Mouse (Mus musculus) midbrain, embryonic 11.5 days (tissue): ENCODE measurements around the gene Tmem120a. TPM values are rescaled to one million over a fixed set of nuclear protein-coding genes. Genes with fewer than 3 reads are reported as not detected.

Experiments
- ATAC-seq: fragments of 200-750 bp; cut with Nextera tagmentation; 2 replicates; pipeline ENCODE4 v1.8.0; 2017; ENCODE audit warnings: moderate TSS enrichment, moderate library complexity; ENCODE audit not compliant: low FRiP score
- DNase-seq: peaks from one replicate; pipeline ENCODE4 v3.0.0; 2015; ENCODE audit warnings: low spot score; ENCODE audit errors: missing footprints
- H3K27ac ChIP-seq: fragments of 300-500 bp; sonication (generic); 2 replicates; pipeline ENCODE4 v1.5.1; 2014; ENCODE audit warnings: low read depth, low read length
- H3K27me3 ChIP-seq: fragments of 300-500 bp; sonication (generic); 2 replicates; pipeline ENCODE4 v1.6.1; 2014; ENCODE audit warnings: mild to moderate bottlenecking, low read length, moderate library complexity, mixed read lengths; ENCODE audit not compliant: control insufficient read depth, insufficient read depth
- H3K36me3 ChIP-seq: fragments of 300-500 bp; sonication (generic); 2 replicates; pipeline ENCODE4 v1.6.1; 2014; ENCODE audit warnings: mild to moderate bottlenecking, low read length, moderate library complexity, mixed read lengths; ENCODE audit not compliant: control insufficient read depth, insufficient read depth
- H3K4me1 ChIP-seq: fragments of 300-500 bp; sonication (generic); 2 replicates; pipeline ENCODE4 v1.6.1; 2014; ENCODE audit warnings: low read length; ENCODE audit not compliant: control insufficient read depth, insufficient read depth
- H3K4me2 ChIP-seq: fragments of 300-500 bp; sonication (generic); 2 replicates; pipeline ENCODE4 v1.6.1; 2014; ENCODE audit warnings: mild to moderate bottlenecking, moderate library complexity
- H3K4me3 ChIP-seq: fragments of 300-500 bp; sonication (generic); 2 replicates; pipeline ENCODE4 v1.5.1; 2014; ENCODE audit warnings: low read depth, low read length
- H3K9ac ChIP-seq: fragments of 300-500 bp; sonication (generic); 2 replicates; pipeline ENCODE4 v1.6.1; 2014; ENCODE audit warnings: low read length
- H3K9me3 ChIP-seq: fragments of 300-500 bp; sonication (generic); 2 replicates; pipeline ENCODE4 v1.6.1; 2016; ENCODE audit warnings: low read length; ENCODE audit not compliant: control insufficient read depth
- WGBS: fragments of 180-500 bp; shearing (Covaris S2); extraction: QIAGEN DNeasy Blood & Tissue Kit; methylation state at CpG from one replicate; pipeline ENCODE4 v1.1.7; 2014; 5-methylcytosine and 5-hydroxymethylcytosine counted together
- polyA plus RNA-seq: library from polyadenylated mRNA; unstranded; fragments of >200 nt; fragmentation: Nextera tagmentation; extraction: Ambion mirVana; gene quantifications from 2 replicates; pipeline ENCODE4 v1.2.1, GENCODE M21; 2014

Tmem120a gene
- polyA plus RNA-seq, 1 experiment from 2014 or later: 59.9 TPM

DNA sequence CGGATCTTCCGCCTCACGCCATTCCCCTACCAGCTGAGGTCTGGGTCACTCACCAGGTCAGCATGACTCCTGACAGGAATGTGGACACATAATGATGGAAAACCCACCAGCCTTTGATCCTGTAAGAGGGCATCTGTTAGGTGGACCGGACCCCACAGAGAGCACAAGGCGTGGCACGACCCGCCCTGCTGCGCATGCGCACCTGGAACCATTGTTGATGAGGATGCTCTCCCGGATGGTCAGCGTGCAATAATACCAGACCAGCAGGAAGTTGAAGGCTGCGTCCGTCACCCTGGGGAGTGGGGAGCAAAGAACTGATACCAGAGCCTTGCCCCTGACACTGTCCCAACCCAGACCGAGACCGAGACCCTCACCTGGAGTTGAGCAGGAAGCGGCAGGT, 7.7 kb downstream of the Tmem120a start:
- ATAC-seq: no peak
- Histone ChIP-seq H3K27me3 (no peaks in the 10 kb centered on the region), H3K9me3 (no peaks in the 10 kb centered on the region), H3K27ac (no peak overlapping the region), H3K4me3 (no peak overlapping the region), H3K36me3 (peaks cover 37% of the 10 kb centered on the region), H3K9ac (no peak overlapping the region), H3K4me1 (no peaks in the 10 kb centered on the region), H3K4me2 (no peak overlapping the region)
- DNase-seq: no peak
- 94% methylated on average over 16 of the region's 16 CpGs for WGBS

DNA sequence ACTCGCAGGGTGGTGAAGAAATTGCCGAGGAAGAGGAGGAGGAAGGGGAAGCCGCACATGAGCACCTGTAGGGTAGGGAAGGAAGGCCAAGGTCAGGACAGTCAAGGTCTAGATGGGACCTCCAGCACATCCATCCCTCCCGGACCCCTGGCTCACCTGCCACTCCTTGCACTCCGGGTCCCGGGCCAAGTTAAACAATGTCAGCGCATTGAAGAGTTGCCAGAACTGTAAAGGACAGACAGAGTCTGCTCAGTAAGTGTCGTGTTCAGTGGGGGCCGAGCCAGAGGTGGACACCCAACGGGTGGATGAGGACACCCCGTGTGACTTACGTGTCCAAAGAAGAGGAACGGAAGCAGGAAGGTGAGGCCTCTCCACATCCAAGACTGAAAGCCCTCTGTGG, 8.5 kb downstream of the Tmem120a start:
- DNase-seq: no peak
- H3K4me3 ChIP-seq: no peak overlapping the region

DNA sequence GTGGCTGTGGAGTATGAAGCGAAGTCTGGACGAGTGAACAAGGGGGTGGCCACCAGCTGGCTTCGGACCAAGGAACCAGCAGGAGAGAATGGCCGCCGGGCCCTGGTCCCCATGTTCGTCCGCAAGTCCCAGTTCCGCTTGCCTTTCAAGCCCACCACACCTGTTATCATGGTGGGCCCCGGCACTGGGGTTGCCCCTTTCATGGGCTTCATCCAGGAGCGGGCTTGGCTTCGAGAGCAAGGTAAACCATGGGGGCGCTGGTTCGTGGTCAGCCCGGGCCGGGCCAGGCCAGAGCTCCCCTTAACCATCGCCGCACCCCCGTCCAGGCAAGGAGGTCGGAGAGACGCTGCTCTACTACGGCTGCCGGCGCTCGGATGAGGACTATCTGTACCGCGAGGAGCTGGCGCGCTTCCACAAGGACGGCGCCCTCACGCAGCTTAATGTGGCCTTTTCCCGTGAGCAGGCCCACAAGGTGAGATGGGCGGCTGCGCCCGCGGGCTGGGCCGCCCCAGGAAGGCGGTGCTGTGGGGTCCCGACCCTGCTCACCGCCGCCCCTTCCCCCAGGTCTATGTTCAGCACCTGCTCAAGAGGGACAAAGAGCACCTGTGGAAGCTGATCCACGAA, 10.1 kb downstream of the Tmem120a start:
- H3K9me3 ChIP-seq: no peaks in the 10 kb centered on the region
- no peak overlapping the region for H3K4me2 ChIP-seq
- H3K4me1 ChIP-seq: no peaks in the 10 kb centered on the region
- no peaks in the 10 kb centered on the region for H3K27me3 ChIP-seq
- WGBS: 93% methylated on average over 42 of the region's 42 CpGs
- no peak for ATAC-seq
- H3K4me3 ChIP-seq: no peak overlapping the region
- H3K36me3 ChIP-seq: peaks cover 57% of the 10 kb centered on the region
- no peak overlapping the region for H3K9ac ChIP-seq
- DNase-seq: no peak
- H3K27ac ChIP-seq: no peak overlapping the region

More for the DNA sequence above, 8.5 kb downstream of the Tmem120a start:
- 92% methylated on average over 13 of the region's 13 CpGs for WGBS
- no peak overlapping the region for H3K9ac ChIP-seq
- H3K4me2 ChIP-seq: no peak overlapping the region
- no peaks in the 10 kb centered on the region for H3K27me3 ChIP-seq
- H3K9me3 ChIP-seq: no peaks in the 10 kb centered on the region
- H3K4me1 ChIP-seq: no peaks in the 10 kb centered on the region
- no peak overlapping the region for H3K27ac ChIP-seq
- peaks cover 43% of the 10 kb centered on the region for H3K36me3 ChIP-seq
- no peak for ATAC-seq

DNA sequence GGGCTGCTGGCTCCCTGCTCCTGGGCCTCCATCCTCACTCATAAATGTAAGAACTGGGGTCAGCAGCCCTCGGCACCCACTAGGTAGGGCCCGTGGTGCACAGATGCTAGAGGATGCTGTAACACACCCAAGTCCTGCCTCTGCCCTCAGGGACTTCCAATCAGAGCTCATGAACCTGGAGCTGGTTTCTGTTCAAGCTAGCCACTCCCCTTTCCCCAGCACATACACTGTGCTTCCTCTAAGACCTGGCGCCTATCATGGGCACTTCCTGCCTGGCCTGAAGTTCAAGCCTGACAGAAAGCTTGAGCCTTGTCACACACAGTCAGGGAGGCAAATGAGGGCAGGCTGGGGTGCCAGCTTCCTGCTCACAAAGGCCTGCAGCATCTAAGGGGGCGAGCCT, 11.2 kb downstream of the Tmem120a start:
- H3K4me1 ChIP-seq: no peaks in the 10 kb centered on the region
- H3K9ac ChIP-seq: no peak overlapping the region
- no peak overlapping the region for H3K4me3 ChIP-seq
- H3K36me3 ChIP-seq: peaks cover 57% of the 10 kb centered on the region
- DNase-seq: no peak
- no peak overlapping the region for H3K27ac ChIP-seq
- H3K4me2 ChIP-seq: no peak overlapping the region
- ATAC-seq: no peak
- H3K27me3 ChIP-seq: no peaks in the 10 kb centered on the region
- 89% methylated on average over 4 of the region's 4 CpGs for WGBS
- H3K9me3 ChIP-seq: no peaks in the 10 kb centered on the region

DNA sequence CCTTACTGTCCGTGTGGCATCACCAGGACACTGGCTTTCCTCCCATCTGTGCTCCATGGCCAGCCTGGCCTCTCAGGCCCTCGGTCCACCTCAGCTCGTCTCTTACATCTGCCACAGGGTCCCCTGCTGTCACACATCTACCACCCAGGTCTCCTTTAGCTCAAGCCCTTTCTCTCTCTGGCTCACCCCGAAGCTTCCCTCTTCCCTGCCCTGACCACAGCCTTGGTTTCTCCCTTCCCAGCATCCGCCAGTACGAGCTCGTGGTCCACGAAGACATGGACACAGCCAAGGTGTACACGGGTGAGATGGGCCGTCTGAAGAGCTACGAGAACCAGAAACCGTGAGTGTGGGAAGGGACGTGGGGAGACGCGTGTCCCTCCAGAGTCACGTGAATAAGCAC, 12.9 kb downstream of the Tmem120a start:
- H3K9me3 ChIP-seq: no peaks in the 10 kb centered on the region
- DNase-seq: no peak
- ATAC-seq: no peak
- WGBS: 95% methylated on average over 16 of the region's 16 CpGs
- no peaks in the 10 kb centered on the region for H3K27me3 ChIP-seq
- no peak overlapping the region for H3K4me3 ChIP-seq
- no peak overlapping the region for H3K27ac ChIP-seq
- no peak overlapping the region for H3K9ac ChIP-seq
- H3K36me3 ChIP-seq: peaks cover 57% of the 10 kb centered on the region
- H3K4me2 ChIP-seq: no peak overlapping the region
- H3K4me1 ChIP-seq: peaks cover 11% of the 10 kb centered on the region

DNA sequence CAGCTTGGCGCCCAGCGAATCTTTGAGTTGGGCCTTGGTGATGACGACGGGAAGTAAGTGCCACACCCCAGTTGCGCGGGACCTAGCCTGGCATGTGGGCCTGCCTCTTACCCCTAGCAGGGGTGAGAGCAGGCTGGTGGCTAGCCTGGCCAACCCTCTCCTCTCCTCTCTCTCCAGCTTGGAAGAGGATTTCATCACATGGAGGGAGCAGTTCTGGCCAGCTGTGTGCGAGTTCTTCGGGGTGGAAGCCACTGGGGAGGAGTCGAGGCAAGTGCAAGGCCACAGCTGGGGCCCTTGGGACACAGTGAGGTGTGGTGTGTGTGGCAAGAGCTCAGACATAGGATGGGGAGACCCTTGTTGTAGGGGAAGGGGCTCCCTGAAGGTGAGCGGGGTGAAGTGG, 13.3 kb downstream of the Tmem120a start:
- no peak overlapping the region for H3K27ac ChIP-seq
- H3K9ac ChIP-seq: no peak overlapping the region
- WGBS: 95% methylated on average over 10 of the region's 10 CpGs
- H3K27me3 ChIP-seq: no peaks in the 10 kb centered on the region
- H3K4me3 ChIP-seq: no peak overlapping the region
- H3K36me3 ChIP-seq: peaks cover 55% of the 10 kb centered on the region
- no peaks in the 10 kb centered on the region for H3K9me3 ChIP-seq
- peaks cover 15% of the 10 kb centered on the region for H3K4me1 ChIP-seq
- DNase-seq: no peak
- no peak for ATAC-seq
- no peak overlapping the region for H3K4me2 ChIP-seq

DNA sequence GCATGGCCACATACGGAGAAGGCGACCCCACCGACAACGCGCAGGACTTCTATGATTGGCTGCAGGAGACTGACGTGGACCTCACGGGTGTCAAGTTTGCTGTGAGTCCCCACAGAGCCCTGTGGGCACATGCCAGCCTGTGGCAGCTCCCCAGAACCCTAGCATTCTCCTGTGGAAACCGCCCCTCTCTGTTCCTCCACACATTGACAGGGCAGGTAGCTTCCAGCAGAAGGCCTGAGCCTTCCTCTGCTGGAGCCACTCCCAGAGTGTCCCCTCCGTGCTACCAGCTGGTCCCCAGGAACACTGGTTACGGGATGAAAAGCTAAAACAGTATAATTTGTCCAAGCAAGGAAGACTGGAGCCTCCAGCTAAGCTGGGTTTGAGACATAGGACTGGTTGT, 14.0 kb downstream of the Tmem120a start:
- no peak for DNase-seq
- no peaks in the 10 kb centered on the region for H3K27me3 ChIP-seq
- no peak for ATAC-seq
- no peaks in the 10 kb centered on the region for H3K9me3 ChIP-seq
- H3K4me2 ChIP-seq: no peak overlapping the region
- 92% methylated on average over 10 of the region's 10 CpGs for WGBS
- H3K9ac ChIP-seq: no peak overlapping the region
- H3K4me1 ChIP-seq: peaks cover 21% of the 10 kb centered on the region
- H3K27ac ChIP-seq: no peak overlapping the region
- H3K36me3 ChIP-seq: peaks cover 51% of the 10 kb centered on the region
- no peak overlapping the region for H3K4me3 ChIP-seq

DNA sequence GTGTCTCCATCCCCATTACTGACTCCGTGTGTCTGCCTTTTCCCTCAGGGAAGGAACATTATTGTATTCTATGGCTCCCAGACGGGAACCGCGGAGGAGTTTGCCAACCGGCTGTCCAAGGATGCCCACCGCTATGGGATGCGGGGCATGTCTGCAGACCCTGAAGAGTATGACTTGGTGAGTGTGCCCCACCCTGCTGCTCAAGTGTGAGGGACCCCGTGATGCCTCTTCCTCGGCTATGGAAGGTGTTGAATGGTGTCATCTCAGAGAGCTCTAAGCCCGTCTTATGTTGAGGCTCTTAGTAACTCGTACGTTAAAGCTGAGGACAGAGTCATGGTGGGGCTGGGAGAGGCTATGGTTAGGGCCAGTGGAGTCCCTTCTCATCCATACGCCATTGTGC, 14.9 kb downstream of the Tmem120a start:
- WGBS: 91% methylated on average over 13 of the region's 13 CpGs
- H3K36me3 ChIP-seq: peaks cover 42% of the 10 kb centered on the region
- ATAC-seq: no peak

DNA sequence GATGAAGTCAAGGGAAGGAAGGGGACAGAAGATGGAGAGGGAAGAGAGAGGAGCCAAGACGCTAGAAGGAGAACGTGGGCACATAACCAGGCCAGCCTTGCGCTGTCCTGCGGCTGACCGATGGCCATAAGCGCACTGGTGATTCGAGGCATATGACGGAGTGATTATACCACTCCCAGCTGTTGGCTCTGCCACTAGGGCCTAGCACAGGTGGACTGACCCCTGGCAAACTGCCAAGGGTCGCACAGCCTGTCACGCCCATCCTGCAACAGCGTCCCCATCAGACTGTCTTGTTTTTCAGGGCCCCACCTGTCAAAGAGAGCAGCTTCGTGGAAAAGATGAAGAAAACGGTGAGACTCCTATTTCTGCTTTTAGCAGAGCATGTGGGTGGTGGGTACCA, 15.9 kb downstream of the Tmem120a start:
- WGBS: 94% methylated on average over 13 of the region's 13 CpGs

More for the DNA sequence above, 14.9 kb downstream of the Tmem120a start:
- peaks cover 30% of the 10 kb centered on the region for H3K4me1 ChIP-seq
- H3K9me3 ChIP-seq: no peaks in the 10 kb centered on the region
- no peaks in the 10 kb centered on the region for H3K27me3 ChIP-seq
- no peak overlapping the region for H3K9ac ChIP-seq
- no peak overlapping the region for H3K27ac ChIP-seq
- H3K4me3 ChIP-seq: no peak overlapping the region
- DNase-seq: no peak
- no peak overlapping the region for H3K4me2 ChIP-seq

More for the DNA sequence above, 15.9 kb downstream of the Tmem120a start:
- Histone ChIP-seq H3K27me3 (no peaks in the 10 kb centered on the region), H3K4me2 (no peak overlapping the region), H3K4me3 (no peak overlapping the region), H3K9me3 (no peaks in the 10 kb centered on the region), H3K4me1 (peaks cover 37% of the 10 kb centered on the region), H3K27ac (no peak overlapping the region), H3K9ac (no peak overlapping the region), H3K36me3 (peaks cover 32% of the 10 kb centered on the region)
- DNase-seq (no peak), ATAC-seq (no peak)
